Mouse (Mus musculus): Measurements from ENCODE around the gene Dnajc12. TPM values are rescaled to one million over a fixed set of nuclear protein-coding genes. Genes with fewer than 3 reads are reported as not detected.

Gene Dnajc12
- polyA plus RNA-seq, 1 experiment from 2014 or later = 19.6 TPM

- Histone ChIP-seq H3K36me3 (ENCODE audit: control insufficient read depth, insufficient read depth, low read length) (no peaks in the 10 kb centered on the region), H3K27me3 (ENCODE audit: control insufficient read depth, insufficient read depth, low read length) (no peaks in the 10 kb centered on the region), H3K9me3 (ENCODE audit: control insufficient read depth, low read length) (no peaks in the 10 kb centered on the region), H3K27ac (ENCODE audit: low read depth, low read length) (no peak overlapping the region), H3K4me2 (replicated peaks; ENCODE audit: low read depth, low read length) (no peak overlapping the region), H3K4me3 (ENCODE audit: low read depth, low read length) (no peak overlapping the region), H3K9ac (ENCODE audit: low read depth, low read length) (no peak overlapping the region), H3K4me1 (replicated peaks; ENCODE audit: control insufficient read depth, insufficient read depth, low read length) (no peaks in the 10 kb centered on the region)
- ATAC-seq (ENCODE audit: low FRiP score) (no peak), DNase-seq (ENCODE audit: low spot score) (no peak)
- 93% methylated on average over 5 of the region's 5 CpGs for WGBS
Measured at GRCm38 (mm10) chr10:63422736-63422992, 40.4 kb downstream of the Dnajc12 start.

GRCm38 (mm10) chr10:63423591-63424474, 41.6 kb downstream of the Dnajc12 start:
- Histone ChIP-seq H3K4me2 (replicated peaks; ENCODE audit: low read depth, low read length) (no peak overlapping the region), H3K9me3 (ENCODE audit: control insufficient read depth, low read length) (no peaks in the 10 kb centered on the region), H3K4me3 (ENCODE audit: low read depth, low read length) (no peak overlapping the region), H3K27me3 (ENCODE audit: control insufficient read depth, insufficient read depth, low read length) (no peaks in the 10 kb centered on the region), H3K9ac (ENCODE audit: low read depth, low read length) (no peak overlapping the region), H3K36me3 (ENCODE audit: control insufficient read depth, insufficient read depth, low read length) (no peaks in the 10 kb centered on the region), H3K4me1 (replicated peaks; ENCODE audit: control insufficient read depth, insufficient read depth, low read length) (no peaks in the 10 kb centered on the region), H3K27ac (ENCODE audit: low read depth, low read length) (no peak overlapping the region)
- DNase-seq (ENCODE audit: low spot score) = no peak
- no peak for ATAC-seq (ENCODE audit: low FRiP score)
- 82% methylated on average over 9 of the region's 9 CpGs for WGBS

GRCm38 (mm10) chr10:63424475-63424814, 42.2 kb downstream of the Dnajc12 start:
- Histone ChIP-seq H3K9ac (ENCODE audit: low read depth, low read length) (no peak overlapping the region), H3K27ac (ENCODE audit: low read depth, low read length) (no peak overlapping the region), H3K4me3 (ENCODE audit: low read depth, low read length) (no peak overlapping the region), H3K4me1 (replicated peaks; ENCODE audit: control insufficient read depth, insufficient read depth, low read length) (no peaks in the 10 kb centered on the region), H3K27me3 (ENCODE audit: control insufficient read depth, insufficient read depth, low read length) (no peaks in the 10 kb centered on the region), H3K9me3 (ENCODE audit: control insufficient read depth, low read length) (no peaks in the 10 kb centered on the region), H3K4me2 (replicated peaks; ENCODE audit: low read depth, low read length) (no peak overlapping the region), H3K36me3 (ENCODE audit: control insufficient read depth, insufficient read depth, low read length) (no peaks in the 10 kb centered on the region)
- ATAC-seq (ENCODE audit: low FRiP score) (no peak), DNase-seq (ENCODE audit: low spot score) (no peak)

- Histone ChIP-seq H3K27ac (ENCODE audit: low read depth, low read length) (no peak overlapping the region), H3K4me2 (replicated peaks; ENCODE audit: low read depth, low read length) (no peak overlapping the region), H3K27me3 (ENCODE audit: control insufficient read depth, insufficient read depth, low read length) (no peaks in the 10 kb centered on the region), H3K9me3 (ENCODE audit: control insufficient read depth, low read length) (no peaks in the 10 kb centered on the region), H3K9ac (ENCODE audit: low read depth, low read length) (no peak overlapping the region), H3K4me1 (replicated peaks; ENCODE audit: control insufficient read depth, insufficient read depth, low read length) (no peaks in the 10 kb centered on the region), H3K36me3 (ENCODE audit: control insufficient read depth, insufficient read depth, low read length) (no peaks in the 10 kb centered on the region), H3K4me3 (ENCODE audit: low read depth, low read length) (no peak overlapping the region)
- DNase-seq (ENCODE audit: low spot score) (no peak), ATAC-seq (ENCODE audit: low FRiP score) (no peak)
- 77% methylated on average over 8 of the region's 8 CpGs for WGBS
Measured at GRCm38 (mm10) chr10:63427146-63427545, 44.9 kb downstream of the Dnajc12 start.

GRCm38 (mm10) chr10:63428243-63429022, 46.2 kb downstream of the Dnajc12 start:
- Histone ChIP-seq H3K4me1 (replicated peaks; ENCODE audit: control insufficient read depth, insufficient read depth, low read length) (no peaks in the 10 kb centered on the region), H3K36me3 (ENCODE audit: control insufficient read depth, insufficient read depth, low read length) (no peaks in the 10 kb centered on the region), H3K9me3 (ENCODE audit: control insufficient read depth, low read length) (no peaks in the 10 kb centered on the region), H3K9ac (ENCODE audit: low read depth, low read length) (peak overlapping the region; percentile 50; the same call in 1 of the 2 replicates), H3K4me2 (replicated peaks; ENCODE audit: low read depth, low read length) (peak overlapping the region; percentile 82), H3K27ac (ENCODE audit: low read depth, low read length) (no peak overlapping the region), H3K4me3 (ENCODE audit: low read depth, low read length) (peak overlapping the region; percentile 76), H3K27me3 (ENCODE audit: control insufficient read depth, insufficient read depth, low read length) (no peaks in the 10 kb centered on the region)
- WGBS = 28% methylated on average over 19 of the region's 19 CpGs
- DNase-seq (ENCODE audit: low spot score) = peak; percentile 59
- no peak for ATAC-seq (ENCODE audit: low FRiP score)

GRCm38 (mm10) chr10:63429023-63429340, 46.7 kb downstream of the Dnajc12 start:
- H3K4me2 ChIP-seq (replicated peaks; ENCODE audit: low read depth, low read length) = peak overlapping the region; percentile 82
- DNase-seq (ENCODE audit: low spot score) = peak; percentile 58

GRCm38 (mm10) chr10:63429380-63429779, 47.1 kb downstream of the Dnajc12 start:
- Histone ChIP-seq H3K4me3 (ENCODE audit: low read depth, low read length) (peak overlapping the region; percentile 76), H3K9ac (ENCODE audit: low read depth, low read length) (peak overlapping the region; percentile 70), H3K4me1 (replicated peaks; ENCODE audit: control insufficient read depth, insufficient read depth, low read length) (no peaks in the 10 kb centered on the region), H3K4me2 (replicated peaks; ENCODE audit: low read depth, low read length) (peak overlapping the region; percentile 82), H3K27ac (ENCODE audit: low read depth, low read length) (peak overlapping the region; percentile 30; the same call in 1 of the 2 replicates), H3K27me3 (ENCODE audit: control insufficient read depth, insufficient read depth, low read length) (no peaks in the 10 kb centered on the region), H3K9me3 (ENCODE audit: control insufficient read depth, low read length) (no peaks in the 10 kb centered on the region), H3K36me3 (ENCODE audit: control insufficient read depth, insufficient read depth, low read length) (no peaks in the 10 kb centered on the region)
- under 1% methylated on average over 31 of the region's 34 CpGs for whole genome bisulfite sequencing
- peak; percentile 99 for DNase-seq (ENCODE audit: low spot score)
- peak; percentile 94 for ATAC-seq (ENCODE audit: low FRiP score)

More at GRCm38 (mm10) chr10:63429023-63429340, 46.7 kb downstream of the Dnajc12 start:
- WGBS = 5% methylated on average over 11 of the region's 11 CpGs
- no peaks in the 10 kb centered on the region for H3K9me3 ChIP-seq (ENCODE audit: control insufficient read depth, low read length)
- no peaks in the 10 kb centered on the region for H3K4me1 ChIP-seq (replicated peaks; ENCODE audit: control insufficient read depth, insufficient read depth, low read length)
- no peaks in the 10 kb centered on the region for H3K27me3 ChIP-seq (ENCODE audit: control insufficient read depth, insufficient read depth, low read length)
- peak overlapping the region; percentile 50; the same call in 1 of the 2 replicates for H3K9ac ChIP-seq (ENCODE audit: low read depth, low read length)
- ATAC-seq (ENCODE audit: low FRiP score) = no peak
- H3K4me3 ChIP-seq (ENCODE audit: low read depth, low read length) = peak overlapping the region; percentile 76
- no peaks in the 10 kb centered on the region for H3K36me3 ChIP-seq (ENCODE audit: control insufficient read depth, insufficient read depth, low read length)
- H3K27ac ChIP-seq (ENCODE audit: low read depth, low read length) = no peak overlapping the region

GRCm38 (mm10) chr10:63429785-63430305, 47.6 kb downstream of the Dnajc12 start, which contains the start of gene Ctnna3:
TSS of gene Ctnna3 (plus strand) at chr10:63430098.
- peak within 1 kb of the TSS; percentile 76 for H3K4me3 ChIP-seq (ENCODE audit: low read depth, low read length)
- peak within 1 kb of the TSS; percentile 70 for H3K9ac ChIP-seq (ENCODE audit: low read depth, low read length)
- H3K27ac ChIP-seq (ENCODE audit: low read depth, low read length) = peak within 1 kb of the TSS; percentile 30; the same call in 1 of the 2 replicates
- WGBS = under 1% methylated on average over 55 of the region's 55 CpGs
- DNase-seq (ENCODE audit: low spot score) (peak; percentile 93), ATAC-seq (ENCODE audit: low FRiP score) (peak; percentile 98)
- no peaks in the 10 kb centered on the region for H3K36me3 ChIP-seq (ENCODE audit: control insufficient read depth, insufficient read depth, low read length)
- H3K4me2 ChIP-seq (replicated peaks; ENCODE audit: low read depth, low read length) = peak within 1 kb of the TSS; percentile 82
- no peaks in the 10 kb centered on the region for H3K9me3 ChIP-seq (ENCODE audit: control insufficient read depth, low read length)
- no peaks in the 10 kb centered on the region for H3K4me1 ChIP-seq (replicated peaks; ENCODE audit: control insufficient read depth, insufficient read depth, low read length)
- no peaks in the 10 kb centered on the region for H3K27me3 ChIP-seq (ENCODE audit: control insufficient read depth, insufficient read depth, low read length)
